Comparison of ENCODE assay signal across 9 mouse cellular contexts in the genomic region with DNA sequence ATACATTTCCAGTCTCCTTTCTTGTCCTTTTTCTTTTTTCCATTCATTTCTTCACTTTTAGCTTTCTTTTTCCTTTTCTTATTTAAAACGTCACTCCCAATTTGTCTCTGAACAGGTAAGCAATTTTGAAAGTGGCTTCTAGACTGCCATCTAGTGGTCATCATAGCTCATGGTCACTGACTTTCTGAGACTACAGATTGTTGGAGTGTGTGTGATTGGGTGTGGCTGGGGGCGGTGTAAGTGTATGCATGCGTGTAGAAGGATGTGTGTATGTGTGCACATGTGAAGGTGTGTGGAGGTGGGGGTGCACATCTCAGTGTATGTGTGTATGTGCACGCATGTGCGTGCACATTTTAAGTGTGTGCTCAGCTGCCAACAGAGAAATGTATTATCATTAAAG.
A peak's percentile ranks its signal among the peaks of the same experiment; 100 is the strongest.
DNase-seq lines count a peak whose midpoint lies in the region; ATAC-seq and TF ChIP-seq lines count a peak whose summit lies in the region.
"Had no signal": no experiment of that assay in that cellular context is flagged by ENCODE, and none has a peak within 500 bp of the region (broad histone marks: within the 10 kb centered on the region; RNA-seq: fewer than 3 reads in every experiment).

No protein-coding gene starts in this region.

- peak; percentile 25; the same call in 1 of the 2 replicates for ATAC-seq in frontal cortex, adult (ENCODE audit: low TSS enrichment)
- peak; percentile 50; the same call in 1 of the 2 replicates for ATAC-seq in hindbrain, postnatal 0 days

- DNase-seq in frontal cortex, postnatal 14 days (ENCODE audit: low spot score in 2 of 2) = no peak
- peak; percentile 62 for DNase-seq in ES-CJ7 (ENCODE audit: low read depth, low spot score)
- peak; percentile 39 to 73 for DNase-seq in cerebellum, postnatal 10 days
- DNase-seq in hindbrain, postnatal 0 days (ENCODE audit: low spot score) = peak; percentile 74
- DNase-seq in lung, postnatal 36 days = peak; percentile 64
- DNase-seq in thymus, postnatal 25 days = peak; percentile 36
- no peak for DNase-seq in gastrocnemius, postnatal 36 days

- TF ChIP-seq CTCF in hindbrain, postnatal 0 days (IDR thresholded peaks at IDR 0.05; ENCODE audit: low read depth) = peak; percentile 84

- no peaks in the 10 kb centered on the region; the same call in 1 of the 2 replicates for H3K4me1 ChIP-seq in hindbrain, postnatal 0 days (ENCODE audit: insufficient read depth, low read length)

- WGBS in hindbrain, postnatal 0 days = 50% methylated on average over 5 of the region's 5 CpGs

- no peak overlapping the region for H3K9ac ChIP-seq in hindbrain, postnatal 0 days (replicated peaks; ENCODE audit: low read length)
- H3K9ac ChIP-seq: stomach, embryonic 15.5 days had no signal

- H3K9me3 ChIP-seq in hindbrain, postnatal 0 days (ENCODE audit: low read length) = no peaks in the 10 kb centered on the region
- H3K9me3 ChIP-seq: stomach, embryonic 15.5 days had no signal

- H3K27me3 ChIP-seq in hindbrain, postnatal 0 days (ENCODE audit: insufficient read depth, low read length) = no peaks in the 10 kb centered on the region
- H3K27me3 ChIP-seq: stomach, embryonic 15.5 days had no signal

- H3K36me3 ChIP-seq in hindbrain, postnatal 0 days (ENCODE audit: insufficient read depth, low read length) = no peaks in the 10 kb centered on the region
- H3K36me3 ChIP-seq: stomach, embryonic 15.5 days had no signal

- H3K4me2 ChIP-seq in hindbrain, postnatal 0 days (ENCODE audit: low read depth, low read length) = no peak overlapping the region
- H3K4me2 ChIP-seq: stomach, embryonic 15.5 days had no signal

- H3K27ac ChIP-seq in hindbrain, postnatal 0 days = no peak overlapping the region
- H3K27ac ChIP-seq: stomach, embryonic 15.5 days had no signal

- intact Hi-C loops in gastrocnemius, postnatal 36 days (cut with DNase I) = loop anchor here (5.0 kb wide), 3 partner anchors 85 to 480 kb away; a partner anchor contains a TSS

- no peak overlapping the region for H3K4me3 ChIP-seq in hindbrain, postnatal 0 days (ENCODE audit: low read length)
- H3K4me3 ChIP-seq: stomach, embryonic 15.5 days had no signal

Comparison
In these comparisons a context has a peak if more than half of its experiments do, and no peak if none do; other contexts are left out.
1. DNase-seq: peak in ES-CJ7 (single experiment), cerebellum, postnatal 10 days (2 of 2), hindbrain, postnatal 0 days (single experiment), lung, postnatal 36 days (single experiment) and thymus, postnatal 25 days (single experiment); none in frontal cortex, postnatal 14 days (0 of 2) and gastrocnemius, postnatal 36 days (0 of 2).